Mouse (Mus musculus) layer of hippocampus, adult 8-10 months (tissue): ENCODE data around the gene Rnf2. TPM values are rescaled to one million over a fixed set of nuclear protein-coding genes. Genes with fewer than 3 reads are reported as not detected.

Experiments
- DNase-seq, 2 experiments: peaks; one replicate each; pipeline ENCODE4 v3.0.0; 2022; ENCODE audit warnings: low spot score in 2 of 2
- total RNA-seq, 4 experiments: library from RNA; stranded (reverse); gene quantifications; 2 replicates each; pipeline ENCODE4 v1.2.4; 2022

Rnf2 gene
- total RNA-seq = 10 to 100 TPM; 37.2 to 44.4 (median 40.6) TPM

GRCm38 (mm10) chr1:151500531-151501361, at the start of gene Rnf2:
Gene Rnf2, minus strand, starts transcription at chr1:151500955.
- DNase-seq = peak; percentile 70 to 79

DNA sequence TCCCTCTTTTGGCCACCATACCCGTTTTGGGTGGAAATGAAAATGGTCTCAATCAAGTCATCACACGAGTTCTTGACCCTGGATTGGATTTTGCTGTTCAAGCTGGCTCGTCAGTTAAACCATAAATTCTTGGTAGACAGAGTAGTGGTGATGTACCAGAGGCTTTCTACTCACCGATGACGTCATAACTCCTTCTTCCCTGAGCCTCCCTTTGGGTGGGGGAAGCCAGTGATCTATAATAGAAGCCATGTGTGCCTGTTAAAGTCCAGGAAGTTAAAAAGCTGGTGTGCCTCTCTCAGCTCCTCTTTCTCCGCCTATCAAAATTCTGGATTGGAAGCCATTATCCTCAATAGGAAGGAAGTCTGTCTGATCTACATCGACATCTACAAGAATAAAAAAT, 49.0 kb upstream of the Rnf2 start:
- DNase-seq = no peak

DNA sequence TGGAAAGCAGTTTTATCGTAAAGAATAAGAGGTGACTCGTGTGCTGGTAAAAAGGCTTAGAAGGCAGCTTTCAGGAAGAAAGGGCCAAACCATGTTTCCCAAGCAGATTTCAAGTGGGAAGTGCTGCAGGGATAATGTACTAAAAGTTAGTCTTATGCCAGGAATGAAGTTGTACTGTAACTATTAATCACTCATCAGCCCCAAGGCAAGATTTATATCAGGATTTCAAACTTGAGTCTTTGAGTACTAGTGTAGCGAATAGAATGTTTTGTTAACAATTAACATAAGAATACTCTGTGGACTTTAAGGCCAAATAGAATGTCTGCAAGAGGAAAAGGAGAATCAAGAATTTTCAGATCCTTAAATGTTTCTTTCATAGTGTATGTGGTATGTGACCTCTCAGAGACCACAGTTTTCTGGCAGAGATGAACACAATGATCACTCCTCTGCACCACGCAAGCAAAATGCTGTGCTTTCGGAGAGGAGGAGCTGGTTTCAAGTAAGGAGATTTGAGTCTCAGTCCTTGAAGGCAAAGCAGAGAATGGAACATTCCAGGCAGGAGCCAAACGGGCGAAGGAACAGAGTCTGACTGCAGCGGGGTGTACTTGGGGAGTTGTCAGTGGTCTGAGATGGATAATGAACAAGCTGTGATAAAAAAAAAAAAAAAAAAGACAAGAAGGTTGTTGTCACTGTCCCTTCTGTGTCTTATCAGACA, 48.3 kb upstream of the Rnf2 start:
- DNase-seq = no peak

DNA sequence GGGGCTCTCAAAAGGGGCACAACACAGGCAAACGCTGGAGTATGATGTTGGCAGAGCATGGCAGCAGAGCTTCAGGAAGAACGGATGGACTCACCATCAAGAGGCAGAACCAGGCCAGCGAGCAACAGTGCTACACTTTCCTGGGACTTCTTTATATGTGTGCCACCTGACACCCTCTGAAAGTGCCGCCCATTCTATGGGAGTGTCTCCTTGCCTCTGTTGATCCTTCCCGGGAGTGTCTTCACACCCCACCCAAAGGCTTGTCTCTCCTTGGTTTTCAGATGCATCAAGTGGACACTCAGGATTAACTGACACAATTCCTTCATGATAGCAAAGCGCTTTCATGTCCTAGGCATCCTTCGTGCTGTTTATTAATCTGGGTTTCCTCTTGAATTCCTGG, 44.8 kb upstream of the Rnf2 start:
- no peak for DNase-seq

GRCm38 (mm10) chr1:151544581-151544980, 43.8 kb upstream of the Rnf2 start:
- DNase-seq = no peak

GRCm38 (mm10) chr1:151543796-151544477, 43.2 kb upstream of the Rnf2 start:
- no peak for DNase-seq

GRCm38 (mm10) chr1:151526701-151527100, 25.9 kb upstream of the Rnf2 start:
- DNase-seq = peak; percentile 43 to 48

GRCm38 (mm10) chr1:151517571-151518250, 17.0 kb upstream of the Rnf2 start:
- no peak for DNase-seq

DNA sequence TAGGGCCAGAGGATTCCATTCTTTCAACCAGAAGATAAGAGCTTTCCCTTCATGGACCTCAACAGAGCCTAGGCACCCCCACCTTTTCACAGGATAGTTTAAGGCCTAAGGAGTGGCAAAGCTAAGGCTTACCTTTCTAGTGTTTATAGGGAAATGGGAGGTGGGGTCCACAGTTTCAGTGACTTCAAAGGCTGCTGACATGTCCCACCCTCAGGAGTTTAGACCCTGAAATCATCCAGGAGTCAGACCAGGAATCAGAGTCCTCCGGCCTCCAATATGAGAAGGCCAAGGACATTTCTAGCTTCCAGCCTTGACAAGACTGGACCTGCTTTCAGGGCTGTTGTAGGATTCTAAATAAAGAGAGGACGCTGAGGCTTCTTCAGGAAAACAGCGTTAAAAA, 16.1 kb upstream of the Rnf2 start:
- DNase-seq = no peak

DNA sequence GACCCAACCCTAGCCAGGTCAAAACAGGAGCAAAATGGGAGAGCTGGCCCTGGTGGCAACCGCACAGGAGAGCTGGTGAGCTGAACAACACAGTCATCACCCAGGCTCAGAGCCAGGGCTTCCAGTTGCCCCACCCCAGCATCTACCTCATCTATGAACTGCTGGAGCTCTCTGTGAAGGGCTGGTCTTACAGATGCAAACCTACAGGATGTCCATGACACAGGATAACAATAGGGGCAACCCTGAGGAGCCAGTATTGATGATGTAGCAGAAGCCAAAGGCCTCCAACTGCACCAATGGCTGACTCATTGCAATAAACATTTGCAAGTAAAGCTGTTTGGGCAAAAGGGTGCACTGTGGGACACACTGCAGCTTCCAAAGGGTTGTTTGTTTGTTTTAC, 15.0 kb upstream of the Rnf2 start:
- no peak for DNase-seq

- no peak for DNase-seq
Measured at GRCm38 (mm10) chr1:151514119-151514518, 13.4 kb upstream of the Rnf2 start.

DNA sequence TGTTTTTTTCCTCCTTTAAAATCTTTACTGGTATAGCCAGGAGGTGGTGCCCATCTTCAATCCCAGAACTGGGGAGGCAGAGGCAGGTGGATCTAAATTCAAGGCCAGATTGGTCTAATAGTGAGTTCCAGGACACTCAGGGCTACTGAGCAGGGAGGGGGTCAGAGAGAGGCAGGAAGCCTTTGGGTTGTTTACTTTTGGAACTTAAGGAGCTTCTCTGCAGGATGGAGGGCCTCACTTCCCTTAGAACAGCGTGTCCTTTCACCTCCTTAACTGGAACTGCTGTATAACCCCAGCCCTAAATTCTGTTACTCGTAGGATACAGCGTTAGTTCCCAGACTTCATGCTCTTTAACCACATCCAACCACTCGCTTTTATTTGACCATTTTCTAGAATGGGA, 10.1 kb upstream of the Rnf2 start:
- DNase-seq = no peak

GRCm38 (mm10) chr1:151499815-151500501, 797 bp downstream of the Rnf2 start:
- peak; percentile 17 to 20 for DNase-seq

DNA sequence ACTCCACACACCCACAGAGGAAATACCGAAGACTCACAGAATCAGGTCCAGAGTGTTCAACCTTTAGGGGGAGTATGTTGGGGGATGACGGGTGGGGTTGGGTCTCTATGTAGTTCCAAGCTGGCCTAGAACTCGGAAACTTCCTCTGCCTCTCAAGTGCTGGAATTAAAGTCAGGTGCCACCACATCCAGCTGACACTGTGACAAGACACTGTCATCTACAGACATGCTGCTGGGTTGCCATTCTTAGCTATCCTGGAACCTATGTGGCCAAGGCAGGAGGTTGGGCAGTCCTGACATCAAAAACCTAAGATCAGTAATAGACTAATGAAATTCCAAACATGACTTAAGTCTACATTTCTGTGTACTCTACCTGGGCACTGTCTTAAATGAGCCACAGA, 2.4 kb downstream of the Rnf2 start:
- DNase-seq = no peak

- DNase-seq = no peak
Measured at GRCm38 (mm10) chr1:151497942-151498341, 2.8 kb downstream of the Rnf2 start.

GRCm38 (mm10) chr1:151497028-151497427, 3.7 kb downstream of the Rnf2 start:
- peak in 1 of 2 experiments; percentile 9 for DNase-seq

DNA sequence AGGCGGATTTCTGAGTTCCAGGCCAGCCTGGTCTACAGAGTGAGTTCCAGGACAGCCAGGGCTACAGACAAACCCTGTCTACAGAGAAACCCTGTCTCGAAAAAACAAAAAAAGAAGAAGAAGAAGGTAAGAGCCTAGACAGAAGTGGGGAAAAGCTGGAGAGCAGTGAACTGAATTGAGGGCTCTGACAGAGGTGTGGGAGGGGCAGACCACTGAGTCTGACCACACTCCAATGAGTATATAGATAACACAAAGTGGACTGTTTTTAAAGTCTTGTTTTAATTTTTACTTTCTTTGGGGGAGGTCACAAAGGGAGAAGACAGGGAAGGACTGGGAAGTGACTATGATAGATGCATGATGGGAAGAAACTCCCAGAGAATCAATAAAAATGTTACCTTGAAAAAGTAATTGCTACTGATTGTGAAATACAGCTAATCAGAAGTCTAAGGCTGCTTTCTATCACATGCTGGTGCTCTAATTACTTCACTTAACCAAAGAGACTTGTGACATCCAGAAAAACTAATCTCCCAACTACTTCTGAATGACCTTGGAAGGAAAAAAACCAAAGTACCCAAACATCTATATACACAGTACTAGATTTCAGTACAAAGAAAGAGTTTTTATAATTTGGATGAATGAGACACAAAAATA, 5.0 kb downstream of the Rnf2 start:
- no peak for DNase-seq

GRCm38 (mm10) chr1:151494711-151495110, 6.0 kb downstream of the Rnf2 start:
- no peak for DNase-seq

- no peak for DNase-seq
Measured at GRCm38 (mm10) chr1:151493826-151494225, 6.9 kb downstream of the Rnf2 start.

GRCm38 (mm10) chr1:151492419-151492818, 8.3 kb downstream of the Rnf2 start:
- no peak for DNase-seq
